Mouse (Mus musculus): ENCODE results near the gene Ppm1f. TPM values are rescaled to one million over a fixed set of nuclear protein-coding genes. Genes with fewer than 3 reads are reported as not detected.

The Ppm1f gene
- polyA plus RNA-seq, 1 experiment from 2014 or later: 24.3 TPM

DNA sequence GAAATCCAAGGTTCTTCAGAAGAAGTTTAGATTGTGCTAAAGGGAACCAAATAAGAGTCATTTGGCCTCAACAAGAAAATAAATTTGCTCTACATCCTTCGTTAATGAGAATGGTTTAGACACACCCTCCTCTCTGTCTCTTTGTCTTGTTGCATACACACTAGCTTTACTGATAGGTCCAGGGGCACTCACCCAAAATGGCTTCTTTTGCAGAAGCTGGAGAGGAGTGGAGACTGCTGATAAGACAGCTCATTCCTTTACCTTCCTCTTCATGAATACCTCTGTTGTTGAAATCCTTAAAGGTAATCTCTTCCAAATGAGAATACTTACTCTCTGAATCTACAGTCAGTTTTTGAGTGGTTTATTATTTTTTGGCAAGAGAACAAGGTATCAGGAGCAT lies 68.9 kb downstream of the Ppm1f start:
- no peaks in the 10 kb centered on the region for H3K36me3 ChIP-seq (ENCODE audit: control insufficient read depth, insufficient read depth, low read length)
- H3K9me3 ChIP-seq (ENCODE audit: control insufficient read depth, low read length): no peaks in the 10 kb centered on the region
- DNase-seq (ENCODE audit: low spot score): no peak
- no peak overlapping the region for H3K27ac ChIP-seq (ENCODE audit: low read depth, low read length)
- no peak overlapping the region for H3K9ac ChIP-seq (ENCODE audit: low read length)
- H3K4me2 ChIP-seq (ENCODE audit: low read depth): no peak overlapping the region
- H3K4me1 ChIP-seq (ENCODE audit: control insufficient read depth, insufficient read depth, low read length): no peaks in the 10 kb centered on the region
- WGBS: 57% methylated on average over 1 of the region's 1 CpGs
- H3K4me3 ChIP-seq (ENCODE audit: low read depth, low read length): no peak overlapping the region
- H3K27me3 ChIP-seq (ENCODE audit: control insufficient read depth, insufficient read depth, low read length): no peaks in the 10 kb centered on the region
- no peak for ATAC-seq (ENCODE audit: insufficient read depth, low FRiP score, low TSS enrichment)

DNA sequence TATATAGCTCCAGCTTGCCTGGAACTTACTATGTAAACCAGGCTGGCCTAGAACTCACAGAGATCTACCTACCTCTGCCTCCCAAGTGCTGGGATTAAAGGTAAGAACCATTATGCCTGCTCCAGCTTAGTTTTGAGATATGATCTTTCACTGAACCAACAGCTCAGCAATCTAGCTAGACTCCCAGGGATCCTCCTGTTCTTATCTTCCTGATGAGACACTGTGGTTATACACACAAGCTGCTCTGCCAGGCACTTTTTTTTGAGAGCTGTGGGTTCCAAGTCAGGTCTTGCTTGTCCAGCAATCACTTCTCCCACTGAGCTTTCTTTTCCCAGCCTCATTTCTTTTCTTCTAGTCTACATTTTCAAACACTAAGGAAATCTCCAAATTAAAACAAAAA lies 70.0 kb downstream of the Ppm1f start:
- no peaks in the 10 kb centered on the region for H3K27me3 ChIP-seq (ENCODE audit: control insufficient read depth, insufficient read depth, low read length)
- DNase-seq (ENCODE audit: low spot score): no peak
- H3K9ac ChIP-seq (ENCODE audit: low read length): no peak overlapping the region
- no peak overlapping the region for H3K4me2 ChIP-seq (ENCODE audit: low read depth)
- no peaks in the 10 kb centered on the region for H3K4me1 ChIP-seq (ENCODE audit: control insufficient read depth, insufficient read depth, low read length)
- no peaks in the 10 kb centered on the region for H3K9me3 ChIP-seq (ENCODE audit: control insufficient read depth, low read length)
- no peak for ATAC-seq (ENCODE audit: insufficient read depth, low FRiP score, low TSS enrichment)
- no peak overlapping the region for H3K4me3 ChIP-seq (ENCODE audit: low read depth, low read length)
- H3K27ac ChIP-seq (ENCODE audit: low read depth, low read length): no peak overlapping the region
- no peaks in the 10 kb centered on the region for H3K36me3 ChIP-seq (ENCODE audit: control insufficient read depth, insufficient read depth, low read length)

Other genes with a start within 250 kb of the Ppm1f start
- gene Olfr19, start 220.1 kb upstream of the Ppm1f start, polyA plus RNA-seq (2014; fragmentation: Nextera tagmentation; extraction: Ambion mirVana): not detected in 2 replicates
- 1.2 and 1.7 TPM in 2 replicates for gene Spag6l, start 67.0 kb upstream of the Ppm1f start, polyA plus RNA-seq (2014; fragmentation: Nextera tagmentation; extraction: Ambion mirVana)
- not detected in 2 replicates for gene Igll1, start 32.5 kb upstream of the Ppm1f start, polyA plus RNA-seq (2014; fragmentation: Nextera tagmentation; extraction: Ambion mirVana)
- gene Top3b, start 25.7 kb upstream of the Ppm1f start, polyA plus RNA-seq (2014; fragmentation: Nextera tagmentation; extraction: Ambion mirVana): 63.5 and 67.0 TPM in 2 replicates
- gene Vpreb1, start 25.6 kb upstream of the Ppm1f start, polyA plus RNA-seq (2014; fragmentation: Nextera tagmentation; extraction: Ambion mirVana): 1.2 and 1.7 TPM in 2 replicates
- gene Mapk1, start 86.9 kb downstream of the Ppm1f start, polyA plus RNA-seq (2014; fragmentation: Nextera tagmentation; extraction: Ambion mirVana): 218 and 224 TPM in 2 replicates
- gene Ypel1, start 173.2 kb downstream of the Ppm1f start, polyA plus RNA-seq (2014; fragmentation: Nextera tagmentation; extraction: Ambion mirVana): 96.2 and 106 TPM in 2 replicates
- gene Ppil2, start 214.8 kb downstream of the Ppm1f start, polyA plus RNA-seq (2014; fragmentation: Nextera tagmentation; extraction: Ambion mirVana): 150 and 156 TPM in 2 replicates
- gene 2610318N02Rik, start 228.7 kb downstream of the Ppm1f start, polyA plus RNA-seq (2014; fragmentation: Nextera tagmentation; extraction: Ambion mirVana): 97.3 and 105 TPM in 2 replicates
- 65.7 and 72.2 TPM in 2 replicates for gene Sdf2l1, start 235.9 kb downstream of the Ppm1f start, polyA plus RNA-seq (2014; fragmentation: Nextera tagmentation; extraction: Ambion mirVana)
- gene Ydjc, start 248.2 kb downstream of the Ppm1f start, polyA plus RNA-seq (2014; fragmentation: Nextera tagmentation; extraction: Ambion mirVana): 12.2 and 12.5 TPM in 2 replicates